Comparison of ENCODE assay signal across 8 mouse cellular contexts in genomic region chr11:77514832-77515636, GRCm38 (mm10). TPM values are rescaled to one million over a fixed set of nuclear protein-coding genes. Genes with fewer than 3 reads are reported as not detected.
DNase-seq lines count a peak whose midpoint lies in the region; ATAC-seq and TF ChIP-seq lines count a peak whose summit lies in the region.

TSS of gene Abhd15 (plus strand) at chr11:77515121.

- no peaks in the 10 kb centered on the region for H3K36me3 ChIP-seq in hindbrain, embryonic 15.5 days
- peaks cover 3% of the 10 kb centered on the region; the same call in 1 of the 2 replicates for H3K36me3 ChIP-seq in limb, embryonic 15.5 days
- H3K36me3 ChIP-seq in midbrain, embryonic 14.5 days (ENCODE audit: control insufficient read depth, insufficient read depth, low read length) = no peaks in the 10 kb centered on the region
- H3K36me3 ChIP-seq in splenic B cell, adult 2 months (ENCODE audit: control insufficient read depth, insufficient read depth, low read length, poor library complexity, severe bottlenecking) = no peaks in the 10 kb centered on the region

- peaks cover 15% of the 10 kb centered on the region; the same call in 1 of the 2 replicates for H3K27me3 ChIP-seq in hindbrain, embryonic 15.5 days
- H3K27me3 ChIP-seq in limb, embryonic 15.5 days = peaks cover 30% of the 10 kb centered on the region
- peaks cover 36% of the 10 kb centered on the region for H3K27me3 ChIP-seq in midbrain, embryonic 14.5 days (ENCODE audit: control insufficient read depth, insufficient read depth, low read length)
- no peaks in the 10 kb centered on the region for H3K27me3 ChIP-seq in splenic B cell, adult 2 months (ENCODE audit: control insufficient read depth, insufficient read depth, low read length, poor library complexity, severe bottlenecking)

- peak within 1 kb of the TSS; percentile 61; the same call in 1 of the 2 replicates for H3K27ac ChIP-seq in layer of hippocampus, adult 2 months
- no peak within 1 kb of the TSS for H3K27ac ChIP-seq in hindbrain, embryonic 15.5 days (replicated peaks)
- H3K27ac ChIP-seq in limb, embryonic 15.5 days = peak within 1 kb of the TSS; percentile 23; the same call in 1 of the 2 replicates
- 0 out of 2 replicates have a peak within 1 kb of the TSS, but pooled peaks have one; percentile 41 for H3K27ac ChIP-seq in midbrain, embryonic 14.5 days (replicated peaks; ENCODE audit: low read depth, low read length)

- TF ChIP-seq CTCF in layer of hippocampus, adult 2 months (conservative IDR thresholded peaks at IDR 0.05) = no peak

- no peaks in the 10 kb centered on the region for H3K9me3 ChIP-seq in hindbrain, embryonic 15.5 days
- no peaks in the 10 kb centered on the region for H3K9me3 ChIP-seq in limb, embryonic 15.5 days
- no peaks in the 10 kb centered on the region for H3K9me3 ChIP-seq in midbrain, embryonic 14.5 days (ENCODE audit: control insufficient read depth, low read length)

- peaks cover 37% of the 10 kb centered on the region for H3K4me1 ChIP-seq in hindbrain, embryonic 15.5 days (replicated peaks)
- peaks cover 37% of the 10 kb centered on the region for H3K4me1 ChIP-seq in limb, embryonic 15.5 days
- H3K4me1 ChIP-seq in midbrain, embryonic 14.5 days (ENCODE audit: control insufficient read depth, insufficient read depth, low read length) = peaks cover 30% of the 10 kb centered on the region

- peak; percentile 63 for ATAC-seq in hindbrain, embryonic 15.5 days (ENCODE audit: low FRiP score, low read depth)
- ATAC-seq in limb, embryonic 15.5 days (ENCODE audit: insufficient number of reproducible peaks, low FRiP score, low TSS enrichment, low read depth) = peak; percentile 25; the same call in 1 of the 2 replicates
- peak; percentile 44; the same call in 1 of the 2 replicates for ATAC-seq in midbrain, embryonic 14.5 days (ENCODE audit: low FRiP score, low TSS enrichment)

- 1% methylated on average over 62 of the region's 72 CpGs for WGBS in hindbrain, embryonic 15.5 days
- WGBS in limb, embryonic 15.5 days = under 1% methylated on average over 66 of the region's 72 CpGs
- under 1% methylated on average over 62 of the region's 72 CpGs for WGBS in midbrain, embryonic 14.5 days

- H3K9ac ChIP-seq in hindbrain, embryonic 15.5 days = peak within 1 kb of the TSS; percentile 39
- peak within 1 kb of the TSS; percentile 41 for H3K9ac ChIP-seq in limb, embryonic 15.5 days
- peak within 1 kb of the TSS; percentile 46 for H3K9ac ChIP-seq in midbrain, embryonic 14.5 days (replicated peaks; ENCODE audit: low read length)

- no peak for DNase-seq in layer of hippocampus, adult 2 months (ENCODE audit: low spot score in 2 of 2)
- no peak for DNase-seq in layer of hippocampus, adult 18-20 months (ENCODE audit: low spot score in 2 of 2)
- peak; percentile 40 for DNase-seq in cerebellum, adult 9-10 months
- DNase-seq in gastrocnemius, postnatal 10 days = peak; percentile 74
- DNase-seq in midbrain, embryonic 14.5 days = peak; percentile 79
- DNase-seq in splenic B cell, adult 2 months (ENCODE audit: low read depth, low spot score) = peak; percentile 67

- H3K4me2 ChIP-seq in hindbrain, embryonic 15.5 days = peak within 1 kb of the TSS; percentile 96
- H3K4me2 ChIP-seq in limb, embryonic 15.5 days = peak within 1 kb of the TSS; percentile 97
- H3K4me2 ChIP-seq in midbrain, embryonic 14.5 days (ENCODE audit: low read length) = peak within 1 kb of the TSS; percentile 98

- peak within 1 kb of the TSS; percentile 61 for H3K4me3 ChIP-seq in layer of hippocampus, adult 2 months
- H3K4me3 ChIP-seq in hindbrain, embryonic 15.5 days = peak within 1 kb of the TSS; percentile 52
- peak within 1 kb of the TSS; percentile 72 for H3K4me3 ChIP-seq in limb, embryonic 15.5 days
- peak within 1 kb of the TSS; percentile 58 for H3K4me3 ChIP-seq in midbrain, embryonic 14.5 days (replicated peaks; ENCODE audit: low read depth, low read length)

RNA-seq across cellular contexts. Expression of gene Abhd15, which starts in this region (rescaled TPM):
- 1 to 10 TPM; 1.4 to 1.7 TPM for total RNA-seq in layer of hippocampus, adult 2 months (2021)
- total RNA-seq in layer of hippocampus, adult 18-20 months (2021) = 1 to 10 TPM; 1.4 to 1.7 TPM
- under 1 TPM; 0.70 to 0.81 TPM for total RNA-seq in gastrocnemius, postnatal 10 days (2021)
- polyA plus RNA-seq in hindbrain, embryonic 15.5 days (2015; fragmentation: Nextera tagmentation; extraction: Ambion mirVana) = 2.7 TPM in 2 replicates
- 2.7 and 3.0 TPM in 2 replicates for polyA plus RNA-seq in limb, embryonic 15.5 days (2015; fragmentation: Nextera tagmentation; extraction: Ambion mirVana)
- 1.8 and 2.0 TPM in 2 replicates for polyA plus RNA-seq in midbrain, embryonic 14.5 days (2014; fragmentation: Nextera tagmentation; extraction: Ambion mirVana)

Comparison
In these comparisons a context has a peak if more than half of its experiments do, and no peak if none do; other contexts are left out.
1. Peak in DNase-seq in gastrocnemius, postnatal 10 days; RNA of the gene not detected or under 1 TPM.
2. DNase-seq: peak in cerebellum, adult 9-10 months (single experiment), midbrain, embryonic 14.5 days (single experiment) and splenic B cell, adult 2 months (single experiment); none in layer of hippocampus, adult 2 months (0 of 2) and layer of hippocampus, adult 18-20 months (0 of 2).
3. Peak in every context shown above with its lines, with median percentiles within 50 percentile points of each other: H3K4me3 ChIP-seq, ATAC-seq, H3K4me2 ChIP-seq and H3K9ac ChIP-seq.